Mouse (Mus musculus): ENCODE data around the gene Atp1a1.

DNA sequence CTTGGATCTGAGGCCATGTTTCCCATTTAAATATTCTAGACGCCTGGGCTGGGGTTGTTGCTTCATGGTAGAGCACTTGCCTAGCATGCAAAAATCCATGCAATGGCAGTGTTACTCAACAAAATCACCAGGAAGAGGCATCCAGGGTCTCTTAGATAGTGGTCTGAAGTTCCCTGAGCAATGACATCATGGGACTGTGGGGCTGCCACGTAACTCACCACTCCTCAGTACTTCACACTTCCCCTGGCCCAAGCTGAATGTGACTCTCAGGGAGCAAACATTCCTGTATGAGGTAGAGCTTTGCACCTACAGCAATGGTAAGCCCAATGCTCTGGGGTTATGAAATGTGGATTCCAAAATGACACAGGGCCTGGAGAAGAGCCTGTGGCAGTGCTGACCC lies 38.8 kb upstream of the Atp1a1 start:
- TF ChIP-seq CTCF (IDR thresholded peaks at IDR 0.05; ENCODE audit: insufficient read depth, low read depth, low read length) (no peak), POLR2A (IDR thresholded peaks at IDR 0.05; ENCODE audit: insufficient read depth, low read depth, low read length) (no peak)
